Mouse (Mus musculus) CD4-positive, CD25-positive, alpha-beta regulatory T cell, adult 9 weeks (primary cell): ENCODE results near the gene Vmn1r160. TPM values are rescaled to one million over a fixed set of nuclear protein-coding genes. Genes with fewer than 3 reads are reported as not detected.

Experiments used
- polyA plus RNA-seq: library from polyadenylated mRNA; unstranded; fragments of 100-300 nt; shearing (Covaris generic); gene quantifications from one replicate; pipeline ENCODE4 v1.2.1, GENCODE M21; 2017

The Vmn1r160 gene
- not detected for polyA plus RNA-seq

GRCm38 (mm10) chr7:22870924-22871323 is at the start of gene Vmn1r160:
Vmn1r160 (plus strand) TSS chr7:22871224.

GRCm38 (mm10) chr7:22843505-22843904 is 27.5 kb upstream of the Vmn1r160 start, which contains the start of gene Vmn1r159:
Vmn1r159 (minus strand) TSS chr7:22843605.

Other genes starting within 250 kb of the Vmn1r160 start
- gene Vmn1r155, start 213.2 kb upstream of the Vmn1r160 start, polyA plus RNA-seq, result not detected
- not detected for gene Gm8693, start 178.9 kb upstream of the Vmn1r160 start, polyA plus RNA-seq
- gene Gm4567, start 151.5 kb upstream of the Vmn1r160 start, polyA plus RNA-seq, result not detected
- not detected for gene Vmn1r157, start 109.5 kb upstream of the Vmn1r160 start, polyA plus RNA-seq
- gene Vmn1r158, start 80.4 kb upstream of the Vmn1r160 start, polyA plus RNA-seq, result not detected
- not detected for gene Vmn1r159, start 27.6 kb upstream of the Vmn1r160 start, polyA plus RNA-seq
- not detected for gene Gm4214, start 113.4 kb downstream of the Vmn1r160 start, polyA plus RNA-seq
- not detected for gene Gm4216, start 148.7 kb downstream of the Vmn1r160 start, polyA plus RNA-seq
- not detected for gene Vmn1r163, start 184.3 kb downstream of the Vmn1r160 start, polyA plus RNA-seq
- not detected for gene Gm8720, start 196.2 kb downstream of the Vmn1r160 start, polyA plus RNA-seq